Mouse (Mus musculus) MEL (cell line): ENCODE measurements around the gene Cacfd1. TPM values are rescaled to one million over a fixed set of nuclear protein-coding genes. Genes with fewer than 3 reads are reported as not detected.

ENCODE experiments used
- DNase-seq: peaks from one replicate; pipeline ENCODE4 v3.0.0; 2011; ENCODE audit warnings: low read depth, low spot score
- H3K27ac ChIP-seq: 2 replicates; pipeline ENCODE4 v1.5.1; 2012; ENCODE audit warnings: low read depth, mild to moderate bottlenecking, control low read depth, low read length, moderate library complexity; ENCODE audit not compliant: control insufficient read depth
- H3K27me3 ChIP-seq, 2 experiments: fragments of 150-350 bp in 1 of 2; sonication (generic) in 1 of 2; 2 replicates each; pipeline ENCODE4 v1.6.1; 2012; ENCODE audit warnings: low read length in 2 of 2, mild to moderate bottlenecking in 2 of 2, improper control_type of control experiment in 1 of 2, moderate library complexity in 1 of 2; ENCODE audit not compliant: insufficient read depth in 2 of 2, control insufficient read depth in 1 of 2
- H3K36me3 ChIP-seq, 2 experiments: 2 replicates each; pipeline ENCODE4 v1.6.1; 2012 to 2014; ENCODE audit warnings: low read length in 2 of 2, improper control_type of control experiment in 1 of 2, inconsistent platforms in 1 of 2, mild to moderate bottlenecking in 1 of 2; ENCODE audit not compliant: insufficient read depth in 2 of 2, control insufficient read depth in 1 of 2
- H3K4me1 ChIP-seq, 2 experiments: fragments of 150-350 bp in 1 of 2; sonication (generic) in 1 of 2; 2 replicates each; pipeline ENCODE4 v1.6.1; 2012; ENCODE audit warnings: low read length in 2 of 2, improper control_type of control experiment in 1 of 2, mild to moderate bottlenecking in 1 of 2; ENCODE audit not compliant: insufficient read depth in 2 of 2, control insufficient read depth in 1 of 2
- H3K4me3 ChIP-seq, 2 experiments: fragments of 150-350 bp in 1 of 2; sonication (generic) in 1 of 2; 2 replicates each; pipeline ENCODE4 v1.5.1; 2012; ENCODE audit warnings: low read depth in 2 of 2, low read length in 2 of 2, mild to moderate bottlenecking in 2 of 2, moderate library complexity in 2 of 2, control low read depth in 1 of 2, improper control_type of control experiment in 1 of 2; ENCODE audit not compliant: control insufficient read depth in 1 of 2, insufficient read depth in 1 of 2
- H3K79me2 ChIP-seq: 2 replicates; pipeline ENCODE4 v1.6.1; 2012; ENCODE audit warnings: mild to moderate bottlenecking, low read length, moderate library complexity; ENCODE audit not compliant: control insufficient read depth, poor library complexity, insufficient read depth
- H3K9ac ChIP-seq: 2 replicates; pipeline ENCODE4 v1.6.1; 2012; ENCODE audit warnings: low read depth, mild to moderate bottlenecking, control low read depth, low read length, moderate library complexity; ENCODE audit not compliant: control insufficient read depth, poor library complexity, severe bottlenecking
- H3K9me3 ChIP-seq: fragments of 150-350 bp; sonication (generic); replicated peaks from 2 replicates; pipeline ENCODE4 v1.6.1; 2012; ENCODE audit warnings: mild to moderate bottlenecking, low read length, improper control_type of control experiment, moderate library complexity; ENCODE audit not compliant: insufficient read depth
- BHLHE40 ChIP-seq: IDR thresholded peaks from 2 replicates; pipeline ENCODE4 v1.6.1; 2012; ENCODE audit warnings: low read depth, mild to moderate bottlenecking, inconsistent platforms, low read length, improper control_type of control experiment, borderline replicate concordance
- CHD2 ChIP-seq: IDR thresholded peaks from 2 replicates; pipeline ENCODE4 v1.6.1; 2011; ENCODE audit warnings: low read length, improper control_type of control experiment
- CTCF ChIP-seq, 3 experiments: IDR thresholded peaks in 2 of 3; conservative IDR thresholded peaks in 1 of 3; 2 replicates each; pipeline ENCODE4 v1.5.1; 2011 to 2012; ENCODE audit warnings: low read length in 3 of 3, low read depth in 2 of 3, mild to moderate bottlenecking in 2 of 3, improper control_type of control experiment in 1 of 3, inconsistent platforms in 1 of 3, mixed read lengths in 1 of 3, moderate library complexity in 1 of 3; ENCODE audit not compliant: control insufficient read depth in 1 of 3, insufficient read depth in 1 of 3, poor library complexity in 1 of 3, severe bottlenecking in 1 of 3
- ETS1 ChIP-seq: IDR thresholded peaks from 2 replicates; pipeline ENCODE4 v1.6.1; 2012; ENCODE audit warnings: low read depth, mild to moderate bottlenecking, inconsistent platforms, low read length, improper control_type of control experiment, moderate library complexity
- HCFC1 ChIP-seq: IDR thresholded peaks from 2 replicates; pipeline ENCODE4 v1.6.1; 2012; ENCODE audit warnings: low read depth, mild to moderate bottlenecking, inconsistent platforms, low read length, improper control_type of control experiment, moderate library complexity
- JUND ChIP-seq: IDR thresholded peaks from 2 replicates; pipeline ENCODE4 v1.6.1; 2011; ENCODE audit warnings: low read depth, mild to moderate bottlenecking, improper control_type of control experiment, low read length
- MEF2A ChIP-seq: IDR thresholded peaks from 2 replicates; pipeline ENCODE4 v1.6.1; 2014; ENCODE audit warnings: low read depth, mild to moderate bottlenecking, inconsistent platforms, low read length, improper control_type of control experiment; ENCODE audit not compliant: poor library complexity, insufficient replicate concordance, severe bottlenecking; ENCODE audit errors: extremely low read depth
- MYC ChIP-seq: IDR thresholded peaks from 2 replicates; pipeline ENCODE4 v1.6.1; 2011; ENCODE audit warnings: low read depth, mild to moderate bottlenecking, low read length, improper control_type of control experiment, moderate library complexity
- NRF1 ChIP-seq: IDR thresholded peaks from 2 replicates; pipeline ENCODE4 v1.6.1; 2014; ENCODE audit warnings: low read depth, mild to moderate bottlenecking, inconsistent platforms, low read length, improper control_type of control experiment, moderate library complexity; ENCODE audit not compliant: poor library complexity, insufficient read depth, severe bottlenecking
- POLR2AphosphoS2 ChIP-seq: IDR thresholded peaks from 2 replicates; pipeline ENCODE4 v1.6.1; 2011; ENCODE audit warnings: low read length, improper control_type of control experiment
- RAD21 ChIP-seq: IDR thresholded peaks from 2 replicates; pipeline ENCODE4 v1.6.1; 2011; ENCODE audit warnings: mild to moderate bottlenecking, low read depth, low read length, improper control_type of control experiment
- SIN3A ChIP-seq: IDR thresholded peaks from 2 replicates; pipeline ENCODE4 v1.6.1; 2012; ENCODE audit warnings: low read length, improper control_type of control experiment, inconsistent platforms
- SMC3 ChIP-seq: IDR thresholded peaks from 2 replicates; pipeline ENCODE4 v1.6.1; 2011; ENCODE audit warnings: low read depth, low read length, improper control_type of control experiment
- TCF12 ChIP-seq: IDR thresholded peaks from 2 replicates; pipeline ENCODE4 v1.6.1; 2014; ENCODE audit warnings: low read depth, mild to moderate bottlenecking, inconsistent platforms, low read length, improper control_type of control experiment, moderate library complexity
- ZC3H11A ChIP-seq: IDR thresholded peaks from 2 replicates; pipeline ENCODE4 v1.6.1; 2012; ENCODE audit warnings: low read depth, mild to moderate bottlenecking, inconsistent platforms, low read length, improper control_type of control experiment
- ZNF384 ChIP-seq: IDR thresholded peaks from 2 replicates; pipeline ENCODE4 v1.6.1; 2012; ENCODE audit warnings: low read depth, mild to moderate bottlenecking, inconsistent platforms, low read length, improper control_type of control experiment
- polyA plus RNA-seq, 2 experiments: library from polyadenylated mRNA; stranded (reverse) in 1 of 2; unstranded in 1 of 2; fragments of >175 nt in 1 of 2; fragments of >200 nt in 1 of 2; gene quantifications; 2 replicates each; pipeline versions ENCODE4 v1.2.1 to v1.2.4; 2012; ENCODE audit warnings: low replicate concordance in 2 of 2, low read depth in 1 of 2; ENCODE audit not compliant: insufficient read length in 2 of 2, insufficient read depth in 1 of 2, missing spikeins in 1 of 2
- total RNA-seq: library from RNA; depleted of rRNA; stranded (reverse); fragments of 300-350 nt; gene quantifications from 2 replicates; pipeline ENCODE4 v1.2.3, GENCODE M21; 2012

Cacfd1 gene
- total and polyA plus RNA-seq, 3 experiments: 19.1 to 60.7 TPM; not detected in 1

DNA sequence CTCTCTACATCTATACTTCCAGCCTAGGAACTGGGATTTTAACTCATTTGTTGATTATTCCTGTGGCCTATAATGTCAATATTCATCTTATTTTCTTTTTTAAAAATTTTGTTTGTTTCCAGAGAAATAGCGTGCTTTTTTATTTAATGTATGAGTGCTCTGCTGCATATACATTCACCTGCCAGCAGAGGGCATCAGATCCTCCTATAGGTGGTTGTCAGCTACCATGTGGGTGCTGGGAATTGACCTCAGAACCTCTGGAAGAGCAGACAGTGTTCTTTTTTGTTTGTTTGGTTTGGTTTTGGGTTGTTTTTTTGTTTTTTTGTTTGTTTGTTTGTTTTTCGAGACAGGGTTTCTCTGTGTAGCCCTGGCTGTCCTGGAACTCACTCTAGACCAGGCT lies 42.5 kb upstream of the Cacfd1 start:
- Histone ChIP-seq H3K27ac (no peak overlapping the region), H3K9ac (no peak overlapping the region), H3K4me3 (no peak overlapping the region), H3K36me3 (peaks cover 0 to 11% of the 10 kb centered on the region in 2 experiments; a peak in 2 of 4 replicates), H3K4me1 (peaks cover 0 to 12% of the 10 kb centered on the region in 2 experiments; a peak in 3 of 4 replicates), H3K27me3 (no peaks in the 10 kb centered on the region), H3K79me2 (peaks cover 16% of the 10 kb centered on the region), H3K9me3 (no peaks in the 10 kb centered on the region)
- peak; percentile 55 for DNase-seq
- TF ChIP-seq MEF2A (no peak), SMC3 (peak; percentile 57), RAD21 (peak; percentile 38), CTCF (IDR thresholded peaks at IDR 0.05 in 2 of 3, conservative IDR thresholded peaks at IDR 0.05 in 1 of 3; ENCODE audit: control insufficient read depth in 1 of 3, insufficient read depth in 1 of 3, low read depth in 2 of 3, low read length in 3 of 3, poor library complexity in 1 of 3, severe bottlenecking in 1 of 3) (peak; percentile 25 to 60 (median 45); a peak in 5 of 6 replicates), ZC3H11A (peak; percentile 28)

DNA sequence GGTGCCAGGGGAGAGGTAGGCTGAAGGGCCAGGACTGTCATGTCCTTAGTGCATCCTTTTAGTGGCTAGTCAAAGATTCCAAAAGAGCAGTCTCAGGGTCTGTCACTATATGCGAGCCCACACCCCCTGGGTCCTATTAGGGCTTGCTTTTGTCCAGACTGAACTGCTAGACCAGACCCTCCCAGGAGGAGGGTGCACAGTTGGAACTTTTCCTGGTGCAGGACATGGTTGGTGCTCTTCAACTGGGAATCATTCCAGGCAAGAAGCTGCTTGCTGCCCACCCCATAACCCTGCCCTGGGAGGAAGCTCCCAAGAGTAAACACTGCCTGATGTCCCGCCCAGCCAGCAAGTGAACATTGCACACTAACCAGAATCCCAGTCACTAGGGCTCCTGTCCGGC lies 36.6 kb upstream of the Cacfd1 start, which contains the start of gene Adamts13:
Gene Adamts13 (plus strand): TSS at position 301 of the 400 bp plus-strand sequence.
- Histone ChIP-seq H3K4me1 (peaks cover 0 to 14% of the 10 kb centered on the region in 2 experiments; a peak in 2 of 4 replicates), H3K27ac (no peak within 1 kb of the TSS), H3K36me3 (peaks cover 0 to 2% of the 10 kb centered on the region in 2 experiments; a peak in 1 of 4 replicates), H3K79me2 (no peaks in the 10 kb centered on the region), H3K9ac (no peak within 1 kb of the TSS), H3K9me3 (no peaks in the 10 kb centered on the region), H3K27me3 (no peaks in the 10 kb centered on the region), H3K4me3 (no peak within 1 kb of the TSS)
- no peak for DNase-seq
- TF ChIP-seq HCFC1 (no peak), NRF1 (no peak), POLR2AphosphoS2 (no peak), MYC (no peak), ZNF384 (no peak), SIN3A (no peak), BHLHE40 (no peak), JUND (no peak), CTCF (IDR thresholded peaks at IDR 0.05 in 2 of 3, conservative IDR thresholded peaks at IDR 0.05 in 1 of 3; ENCODE audit: control insufficient read depth in 1 of 3, insufficient read depth in 1 of 3, low read depth in 2 of 3, low read length in 3 of 3, poor library complexity in 1 of 3, severe bottlenecking in 1 of 3) (no peak), CHD2 (no peak), TCF12 (no peak), ETS1 (no peak)
